Mouse (Mus musculus): Measurements from ENCODE around the gene Stau1.

Gene Stau1

GRCm38 (mm10) chr2:166909729-166910128 lies 86.4 kb downstream of the Stau1 start:
- no peak for DNase-seq (ENCODE audit: low spot score)

GRCm38 (mm10) chr2:166906523-166907182 lies 89.4 kb downstream of the Stau1 start:
- no peak for DNase-seq (ENCODE audit: low spot score)

GRCm38 (mm10) chr2:166905711-166906522 lies 90.2 kb downstream of the Stau1 start, which contains the start of gene Cse1l:
Gene Cse1l (plus strand): TSS chr2:166906040.
- DNase-seq (ENCODE audit: low spot score), result peak; percentile 97

- no peak for DNase-seq (ENCODE audit: low spot score)
Observed at GRCm38 (mm10) chr2:166903719-166904282, 92.3 kb downstream of the Stau1 start.

GRCm38 (mm10) chr2:166900792-166901505 lies 95.2 kb downstream of the Stau1 start:
- no peak for DNase-seq (ENCODE audit: low spot score)

- no peak for DNase-seq (ENCODE audit: low spot score)
Observed at GRCm38 (mm10) chr2:166899746-166900145, 96.4 kb downstream of the Stau1 start.

- no peak for DNase-seq (ENCODE audit: low spot score)
Observed at GRCm38 (mm10) chr2:166899161-166899560, 96.9 kb downstream of the Stau1 start.
